Mouse (Mus musculus) stomach, postnatal 0 days (tissue): ENCODE measurements around the gene Fbxo4. TPM values are rescaled to one million over a fixed set of nuclear protein-coding genes. Genes with fewer than 3 reads are reported as not detected.

Source experiments
- ATAC-seq: fragments of 200-750 bp; cut with Nextera tagmentation; 2 replicates; pipeline ENCODE4 v1.8.0; 2017; ENCODE audit not compliant: low FRiP score, low TSS enrichment
- DNase-seq: peaks from one replicate; pipeline ENCODE4 v3.0.0-alpha.2; 2016; ENCODE audit warnings: low spot score
- H3K27ac ChIP-seq: fragments of 300-500 bp; sonication (generic); replicated peaks from 2 replicates; pipeline ENCODE4 v1.5.1; 2014; ENCODE audit warnings: mild to moderate bottlenecking, control low read depth
- H3K27me3 ChIP-seq: fragments of 300-500 bp; sonication (generic); 2 replicates; pipeline ENCODE4 v1.6.1; 2014; ENCODE audit warnings: low read length; ENCODE audit not compliant: control insufficient read depth, insufficient read depth
- H3K36me3 ChIP-seq: fragments of 300-500 bp; sonication (generic); 2 replicates; pipeline ENCODE4 v1.6.1; 2014; ENCODE audit warnings: low read length, mixed read lengths; ENCODE audit not compliant: control insufficient read depth, insufficient read depth
- H3K4me1 ChIP-seq: fragments of 300-500 bp; sonication (generic); replicated peaks from 2 replicates; pipeline ENCODE4 v1.6.1; 2014; ENCODE audit warnings: antibody characterized with exemption; ENCODE audit not compliant: control insufficient read depth, insufficient read depth
- H3K4me2 ChIP-seq: fragments of 300-500 bp; sonication (generic); replicated peaks from 2 replicates; pipeline ENCODE4 v1.6.1; 2014; ENCODE audit warnings: low read depth, mild to moderate bottlenecking, control low read depth, moderate library complexity
- H3K4me3 ChIP-seq: fragments of 300-500 bp; sonication (generic); 2 replicates; pipeline ENCODE4 v1.5.1; 2014; ENCODE audit warnings: low read depth, low read length, control low read depth
- H3K9ac ChIP-seq: fragments of 300-500 bp; sonication (generic); 2 replicates; pipeline ENCODE4 v1.6.1; 2014; ENCODE audit warnings: mild to moderate bottlenecking, low read length, control low read depth, mixed read lengths
- H3K9me3 ChIP-seq: fragments of 300-500 bp; sonication (generic); 2 replicates; pipeline ENCODE4 v1.6.1; 2016; ENCODE audit warnings: low read length; ENCODE audit not compliant: control insufficient read depth
- CTCF ChIP-seq: IDR thresholded peaks from 2 replicates; pipeline ENCODE4 v1.5.1; 2016; ENCODE audit warnings: antibody characterized with exemption, low read depth, mild to moderate bottlenecking, moderate library complexity
- EP300 ChIP-seq: optimal IDR thresholded peaks from 2 replicates; pipeline ENCODE3; 2016; ENCODE audit warnings: antibody characterized with exemption
- WGBS: fragments of 180-500 bp; shearing (Covaris S2); extraction: QIAGEN DNeasy Blood & Tissue Kit; methylation state at CpG from one replicate; pipeline ENCODE4 v1.1.7; 2014; 5-methylcytosine and 5-hydroxymethylcytosine counted together
- polyA plus RNA-seq: library from polyadenylated mRNA; unstranded; fragments of >200 nt; fragmentation: Nextera tagmentation; extraction: Ambion mirVana; gene quantifications from 2 replicates; pipeline ENCODE4 v1.2.1, GENCODE M21; 2015

Gene Fbxo4
- polyA plus RNA-seq, 1 experiment from 2014 or later = 17.3 TPM

- Histone ChIP-seq H3K4me2 (peak within 1 kb of the TSS; percentile 87), H3K4me1 (0 out of 2 replicates have a peak, but pooled peaks cover 4% of the 10 kb centered on the region), H3K9me3 (no peaks in the 10 kb centered on the region), H3K4me3 (peak within 1 kb of the TSS; percentile 87), H3K27ac (peak within 1 kb of the TSS; percentile 97), H3K36me3 (no peaks in the 10 kb centered on the region), H3K27me3 (no peaks in the 10 kb centered on the region), H3K9ac (peak within 1 kb of the TSS; percentile 81)
- TF ChIP-seq EP300 (peak; percentile 33), CTCF (peak; percentile 78)
- DNase-seq (peak; percentile 88), ATAC-seq (peak; percentile 96)
- under 1% methylated on average over 45 of the region's 45 CpGs for WGBS
Observed at GRCm38 (mm10) chr15:4026231-4026773, 46.9 kb upstream of the Fbxo4 start, which contains the start of gene Oxct1. Oxct1 (plus strand) TSS chr15:4026383.

- DNase-seq (no peak), ATAC-seq (no peak)
- H3K4me2 ChIP-seq = peak overlapping the region; percentile 87
- no peak overlapping the region for H3K4me3 ChIP-seq
- H3K36me3 ChIP-seq = no peaks in the 10 kb centered on the region
- no peak overlapping the region; the same call in 1 of the 2 replicates for H3K9ac ChIP-seq
- 58% methylated on average over 11 of the region's 11 CpGs for WGBS
- 0 out of 2 replicates have a peak, but pooled peaks cover 4% of the 10 kb centered on the region for H3K4me1 ChIP-seq
- no peak overlapping the region; the same call in 1 of the 2 replicates for H3K27ac ChIP-seq
- TF ChIP-seq CTCF = no peak
- no peak for TF ChIP-seq EP300
- no peaks in the 10 kb centered on the region for H3K27me3 ChIP-seq
- H3K9me3 ChIP-seq = no peaks in the 10 kb centered on the region
Observed at GRCm38 (mm10) chr15:4025508-4025904, 46.1 kb upstream of the Fbxo4 start.

GRCm38 (mm10) chr15:4024726-4025507, 45.5 kb upstream of the Fbxo4 start:
- no peaks in the 10 kb centered on the region for H3K27me3 ChIP-seq
- H3K9ac ChIP-seq = no peak overlapping the region
- no peak for ATAC-seq
- H3K4me1 ChIP-seq = 0 out of 2 replicates have a peak, but pooled peaks cover 4% of the 10 kb centered on the region
- WGBS = 72% methylated on average over 13 of the region's 13 CpGs
- H3K4me2 ChIP-seq = no peak overlapping the region
- H3K27ac ChIP-seq = 0 out of 2 replicates have a peak overlapping the region, but pooled peaks have one; percentile 18
- no peak for DNase-seq
- no peaks in the 10 kb centered on the region for H3K36me3 ChIP-seq
- H3K9me3 ChIP-seq = no peaks in the 10 kb centered on the region
- H3K4me3 ChIP-seq = no peak overlapping the region
- no peak for TF ChIP-seq CTCF

GRCm38 (mm10) chr15:4023747-4024146, 44.4 kb upstream of the Fbxo4 start:
- Histone ChIP-seq H3K4me1 (0 out of 2 replicates have a peak, but pooled peaks cover 4% of the 10 kb centered on the region), H3K9me3 (no peaks in the 10 kb centered on the region), H3K9ac (no peak overlapping the region), H3K27ac (no peak overlapping the region), H3K36me3 (no peaks in the 10 kb centered on the region), H3K4me2 (no peak overlapping the region), H3K4me3 (no peak overlapping the region), H3K27me3 (no peaks in the 10 kb centered on the region)
- DNase-seq = no peak
- WGBS = 63% methylated on average over 2 of the region's 2 CpGs
- no peak for ATAC-seq
- TF ChIP-seq EP300 (no peak), CTCF (no peak)

- Histone ChIP-seq H3K4me1 (0 out of 2 replicates have a peak, but pooled peaks cover 3% of the 10 kb centered on the region), H3K9me3 (no peaks in the 10 kb centered on the region), H3K4me2 (no peak overlapping the region), H3K27me3 (no peaks in the 10 kb centered on the region), H3K27ac (no peak overlapping the region), H3K9ac (no peak overlapping the region), H3K36me3 (no peaks in the 10 kb centered on the region), H3K4me3 (no peak overlapping the region)
- ATAC-seq = no peak
- no peak for DNase-seq
- 44% methylated on average over 4 of the region's 4 CpGs for WGBS
- TF ChIP-seq CTCF (no peak), EP300 (no peak)
Observed at GRCm38 (mm10) chr15:4020711-4021110, 41.3 kb upstream of the Fbxo4 start.

GRCm38 (mm10) chr15:4013873-4014272, 34.5 kb upstream of the Fbxo4 start:
- Histone ChIP-seq H3K27me3 (no peaks in the 10 kb centered on the region), H3K9ac (no peak overlapping the region), H3K4me3 (no peak overlapping the region), H3K9me3 (no peaks in the 10 kb centered on the region), H3K4me2 (no peak overlapping the region), H3K27ac (no peak overlapping the region), H3K4me1 (no peaks in the 10 kb centered on the region), H3K36me3 (no peaks in the 10 kb centered on the region)
- ATAC-seq (no peak), DNase-seq (no peak)
- WGBS = 71% methylated on average over 2 of the region's 2 CpGs
- TF ChIP-seq CTCF (no peak), EP300 (no peak)
